Mouse (Mus musculus) neural tube, embryonic 13.5 days (tissue): ENCODE results near the gene Bcat1. TPM values are rescaled to one million over a fixed set of nuclear protein-coding genes. Genes with fewer than 3 reads are reported as not detected.

Experiments
- ATAC-seq: fragments of 200-750 bp; cut with Nextera tagmentation; 2 replicates; pipeline ENCODE4 v1.8.0; 2017; ENCODE audit warnings: low read depth, mild to moderate bottlenecking, moderate TSS enrichment, moderate library complexity
- H3K27ac ChIP-seq: fragments of 300-500 bp; sonication (generic); replicated peaks from 2 replicates; pipeline ENCODE4 v1.5.1; 2015; ENCODE audit warnings: moderate library complexity, mild to moderate bottlenecking, inconsistent platforms
- H3K27me3 ChIP-seq: fragments of 300-500 bp; sonication (generic); 2 replicates; pipeline ENCODE4 v1.6.1; 2015; ENCODE audit warnings: mild to moderate bottlenecking, inconsistent platforms
- H3K36me3 ChIP-seq: fragments of 300-500 bp; sonication (generic); 2 replicates; pipeline ENCODE4 v1.6.1; 2015; ENCODE audit warnings: mild to moderate bottlenecking, inconsistent platforms
- H3K4me1 ChIP-seq: fragments of 300-500 bp; sonication (generic); replicated peaks from 2 replicates; pipeline ENCODE4 v1.6.1; 2015; ENCODE audit warnings: inconsistent platforms
- H3K4me2 ChIP-seq: fragments of 300-500 bp; sonication (generic); 2 replicates; pipeline ENCODE4 v1.6.1; 2015; ENCODE audit warnings: inconsistent platforms, mild to moderate bottlenecking, moderate library complexity
- H3K4me3 ChIP-seq: fragments of 300-500 bp; sonication (generic); 2 replicates; pipeline ENCODE4 v1.5.1; 2015; ENCODE audit warnings: mild to moderate bottlenecking, inconsistent platforms
- H3K9ac ChIP-seq: fragments of 300-500 bp; sonication (generic); 2 replicates; pipeline ENCODE4 v1.6.1; 2015; ENCODE audit warnings: moderate library complexity, mild to moderate bottlenecking, inconsistent platforms
- H3K9me3 ChIP-seq: fragments of 300-500 bp; sonication (generic); 2 replicates; pipeline ENCODE4 v1.6.1; 2016; ENCODE audit warnings: inconsistent platforms
- WGBS: fragments of 180-500 bp; shearing (Covaris S2); methylation state at CpG from one replicate; pipeline ENCODE4 v1.1.7; 2015; 5-methylcytosine and 5-hydroxymethylcytosine counted together
- polyA plus RNA-seq: library from polyadenylated mRNA; unstranded; fragments of >200 nt; fragmentation: Nextera tagmentation; extraction: Ambion mirVana; gene quantifications from 2 replicates; pipeline ENCODE4 v1.2.1, GENCODE M21; 2015

Gene Bcat1
- polyA plus RNA-seq, 1 experiment from 2014 or later, result 88.7 TPM

DNA sequence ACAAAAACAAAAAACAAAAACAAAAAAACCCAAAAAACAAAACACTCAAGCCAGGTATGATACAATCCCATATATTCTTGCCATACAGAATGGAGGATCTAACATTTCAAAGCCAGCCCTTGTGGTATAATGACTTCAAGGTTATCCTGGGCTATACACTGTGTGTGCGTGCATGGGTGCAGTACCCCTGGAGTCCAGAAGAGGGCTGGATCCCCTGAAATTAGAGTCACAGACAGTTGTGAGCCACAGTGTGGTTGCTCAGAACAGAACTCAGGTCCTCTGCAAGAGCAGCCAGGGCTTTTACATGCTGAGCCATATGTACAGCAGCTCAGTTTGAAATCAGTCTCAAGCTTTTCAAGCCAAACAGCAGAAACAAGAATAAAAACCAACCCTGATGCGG, 61.0 kb downstream of the Bcat1 start:
- Histone ChIP-seq H3K9me3 (no peaks in the 10 kb centered on the region), H3K27me3 (no peaks in the 10 kb centered on the region), H3K4me1 (peaks cover 5% of the 10 kb centered on the region; the same call in 1 of the 2 replicates), H3K36me3 (peaks cover 84% of the 10 kb centered on the region), H3K9ac (no peak overlapping the region), H3K4me3 (no peak overlapping the region), H3K27ac (no peak overlapping the region), H3K4me2 (no peak overlapping the region)
- 93% methylated on average over 2 of the region's 2 CpGs for WGBS
- no peak for ATAC-seq

DNA sequence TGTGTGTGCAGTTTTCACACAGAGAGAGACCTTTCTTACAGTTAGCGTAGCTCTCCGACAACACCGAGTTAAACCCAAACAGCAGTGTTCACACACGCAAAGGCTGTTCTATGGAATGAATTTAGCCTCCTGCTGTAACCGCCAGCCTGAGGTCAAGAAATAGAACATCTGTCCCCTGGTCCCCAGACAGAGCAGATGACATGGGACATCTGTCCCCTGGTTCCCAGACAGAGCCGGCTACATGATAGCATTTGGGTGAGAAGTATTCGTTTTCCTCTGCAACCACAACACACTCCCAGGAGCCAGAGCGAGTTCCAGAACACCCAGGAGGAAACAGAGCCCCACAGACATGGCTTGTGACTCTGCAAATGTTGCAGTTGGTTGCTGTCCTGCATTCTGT, 63.3 kb downstream of the Bcat1 start:
- no peak for ATAC-seq
- no peaks in the 10 kb centered on the region for H3K27me3 ChIP-seq
- peaks cover 83% of the 10 kb centered on the region for H3K36me3 ChIP-seq
- H3K4me3 ChIP-seq, result no peak overlapping the region
- whole genome bisulfite sequencing, result 68% methylated on average over 8 of the region's 8 CpGs
- no peak overlapping the region for H3K27ac ChIP-seq
- H3K4me1 ChIP-seq, result peaks cover 5% of the 10 kb centered on the region; the same call in 1 of the 2 replicates
- no peaks in the 10 kb centered on the region for H3K9me3 ChIP-seq
- no peak overlapping the region for H3K4me2 ChIP-seq
- H3K9ac ChIP-seq, result no peak overlapping the region

DNA sequence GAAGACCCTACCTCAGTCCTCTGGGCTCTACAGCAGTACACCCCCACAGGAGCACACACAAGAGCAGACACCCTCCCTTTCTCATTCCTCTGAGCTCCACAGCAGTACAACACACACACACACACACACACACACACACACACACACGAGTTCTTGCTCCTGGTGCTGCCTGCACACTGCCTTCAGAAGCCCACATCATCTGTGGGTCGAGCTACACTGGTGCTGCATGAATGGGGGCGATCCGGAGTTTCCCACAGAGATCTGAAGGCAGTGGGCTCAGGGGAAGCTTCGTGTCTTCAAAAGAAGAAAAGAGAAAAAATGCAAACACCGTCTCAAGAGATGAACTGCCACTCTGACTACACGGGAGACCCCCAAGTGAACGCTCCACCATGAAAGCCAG, 64.8 kb downstream of the Bcat1 start:
- Histone ChIP-seq H3K9me3 (no peaks in the 10 kb centered on the region), H3K36me3 (peaks cover 83% of the 10 kb centered on the region), H3K27ac (no peak overlapping the region), H3K4me3 (no peak overlapping the region), H3K4me2 (no peak overlapping the region), H3K9ac (no peak overlapping the region), H3K4me1 (peaks cover 5% of the 10 kb centered on the region; the same call in 1 of the 2 replicates), H3K27me3 (no peaks in the 10 kb centered on the region)
- 80% methylated on average over 8 of the region's 8 CpGs for WGBS
- no peak for ATAC-seq

DNA sequence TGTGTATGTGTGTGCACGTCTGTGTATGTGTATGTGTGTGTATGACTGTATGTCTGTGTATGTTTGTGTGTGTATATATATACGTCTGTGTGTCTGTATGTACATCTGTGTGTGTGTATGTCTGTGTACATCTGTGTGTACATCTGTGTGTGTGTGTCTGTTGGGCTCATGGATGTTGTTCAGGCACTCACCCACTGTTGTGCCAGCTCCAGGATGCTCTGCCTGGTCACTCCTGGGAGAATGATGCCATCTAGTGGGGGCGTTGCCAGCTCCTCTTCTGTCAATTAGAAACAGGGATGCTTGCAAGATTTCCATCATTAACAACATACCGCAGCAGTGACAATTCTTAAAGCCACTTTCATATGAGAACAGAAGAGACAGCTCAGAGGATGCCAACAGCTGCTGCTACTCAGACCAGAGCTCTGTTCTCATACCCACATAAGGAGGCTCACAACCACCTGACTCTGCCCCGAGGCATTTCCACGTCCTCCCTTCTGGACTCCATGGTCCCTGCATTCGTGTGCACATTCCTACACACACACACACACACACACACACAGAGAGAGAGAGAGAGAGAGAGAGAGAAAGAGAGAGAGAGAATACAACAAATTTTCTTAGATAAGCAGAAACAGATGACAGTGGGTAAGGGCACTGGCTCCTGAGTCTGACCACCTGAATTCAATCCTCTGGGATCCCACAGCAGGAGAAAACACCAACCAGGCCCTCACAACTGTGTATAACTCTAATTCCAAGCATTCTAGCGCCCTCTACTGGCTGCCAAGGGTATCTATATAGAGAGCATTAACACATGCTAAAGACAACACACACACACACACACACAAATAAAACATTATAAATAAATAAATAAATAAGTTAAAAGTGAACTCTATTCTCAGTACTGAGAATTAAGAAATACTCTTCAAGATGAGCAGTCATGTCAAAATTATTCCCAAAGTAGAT, 65.8 kb downstream of the Bcat1 start:
- H3K9ac ChIP-seq, result no peak overlapping the region
- H3K4me3 ChIP-seq, result no peak overlapping the region
- WGBS, result 78% methylated on average over 8 of the region's 8 CpGs
- H3K27ac ChIP-seq, result no peak overlapping the region
- ATAC-seq, result no peak
- H3K9me3 ChIP-seq, result no peaks in the 10 kb centered on the region
- H3K36me3 ChIP-seq, result peaks cover 73% of the 10 kb centered on the region
- no peak overlapping the region for H3K4me2 ChIP-seq
- no peaks in the 10 kb centered on the region for H3K27me3 ChIP-seq
- H3K4me1 ChIP-seq, result peaks cover 5% of the 10 kb centered on the region; the same call in 1 of the 2 replicates

DNA sequence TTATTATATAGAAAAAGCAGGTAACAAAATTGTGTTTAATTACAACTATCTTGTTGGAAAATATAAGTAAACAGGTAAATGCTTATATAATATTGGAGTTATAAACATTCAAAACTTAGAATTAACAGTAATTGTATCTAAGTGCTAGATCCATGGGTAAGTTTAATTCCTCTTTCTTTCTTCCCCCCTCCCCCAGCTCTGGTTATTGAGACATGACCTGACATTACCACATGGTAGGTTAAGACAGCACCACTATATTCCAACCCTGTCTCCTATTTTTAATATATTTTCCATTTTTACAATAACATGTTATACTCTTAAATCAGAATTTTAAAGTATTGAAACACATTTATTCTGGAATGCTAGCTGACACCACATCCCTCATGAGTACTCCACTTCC, 72.5 kb downstream of the Bcat1 start:
- no peak overlapping the region for H3K4me3 ChIP-seq
- H3K9me3 ChIP-seq, result no peaks in the 10 kb centered on the region
- peaks cover 62% of the 10 kb centered on the region for H3K36me3 ChIP-seq
- H3K4me2 ChIP-seq, result no peak overlapping the region
- H3K9ac ChIP-seq, result no peak overlapping the region
- no peaks in the 10 kb centered on the region for H3K27me3 ChIP-seq
- H3K27ac ChIP-seq, result no peak overlapping the region
- ATAC-seq, result no peak
- H3K4me1 ChIP-seq, result no peaks in the 10 kb centered on the region

DNA sequence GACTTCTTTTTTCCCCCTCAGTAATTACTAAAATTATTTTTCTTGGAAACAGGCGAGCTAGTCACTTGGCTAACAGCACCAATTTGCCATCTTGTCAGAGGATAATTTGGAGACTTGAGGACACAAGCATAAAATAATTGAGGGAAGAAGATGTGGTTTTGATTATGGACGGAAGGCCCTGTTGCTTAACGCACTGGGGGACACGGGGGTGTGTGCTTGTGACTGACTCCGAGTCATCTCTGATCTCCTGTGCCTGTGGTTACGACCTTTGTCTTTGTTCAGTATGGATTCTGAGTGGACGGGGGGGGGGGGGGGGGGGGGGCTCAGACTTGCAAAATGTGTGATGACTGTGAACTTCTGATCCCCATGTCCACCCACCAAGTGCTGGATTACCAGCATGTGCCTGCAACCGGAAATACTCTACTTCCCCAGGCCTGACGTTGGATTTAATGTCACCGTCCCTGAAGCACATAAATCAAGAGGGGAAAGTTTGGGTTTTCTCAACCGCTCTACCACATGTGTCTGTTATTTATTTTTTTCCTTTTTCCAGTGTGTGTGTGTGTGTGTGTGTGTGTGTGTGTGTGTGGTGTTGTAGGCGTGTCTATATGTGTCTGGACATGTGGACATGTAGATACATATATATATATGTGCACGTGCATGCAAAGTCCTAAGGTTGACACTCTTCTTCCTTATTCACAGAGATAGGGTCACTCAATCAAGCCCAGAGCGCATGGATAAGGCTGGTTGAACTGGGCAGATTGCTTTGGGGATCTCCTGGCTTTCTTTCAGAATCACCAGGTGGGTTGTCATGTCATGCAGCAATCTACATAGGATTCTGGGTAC, 73.7 kb downstream of the Bcat1 start:
- 79% methylated on average over 13 of the region's 14 CpGs for WGBS
- no peak for ATAC-seq

DNA sequence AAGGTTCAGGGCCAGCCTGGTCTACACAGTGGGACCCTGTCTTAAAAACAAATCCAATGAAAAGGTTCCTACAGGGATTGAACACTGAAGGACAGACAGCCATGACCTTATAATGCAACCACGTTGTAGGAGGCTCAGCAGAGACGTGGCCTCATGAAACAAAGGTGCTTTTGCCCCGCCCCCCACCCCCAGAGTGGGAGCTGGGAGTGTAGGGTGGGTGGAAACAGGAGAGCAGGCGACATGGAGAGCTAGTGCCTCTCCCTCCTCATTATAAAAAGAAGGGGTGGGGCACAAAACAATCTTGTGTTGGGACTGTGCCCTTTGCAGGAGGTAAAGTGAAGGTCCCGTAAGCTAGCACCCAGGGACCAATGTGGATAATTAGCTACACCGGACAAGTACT, 74.5 kb downstream of the Bcat1 start:
- Histone ChIP-seq H3K9me3 (no peaks in the 10 kb centered on the region), H3K27ac (no peak overlapping the region), H3K4me2 (no peak overlapping the region), H3K4me1 (no peaks in the 10 kb centered on the region), H3K4me3 (no peak overlapping the region), H3K36me3 (peaks cover 50% of the 10 kb centered on the region), H3K9ac (no peak overlapping the region), H3K27me3 (no peaks in the 10 kb centered on the region)
- ATAC-seq, result no peak
- WGBS, result 77% methylated on average over 6 of the region's 6 CpGs

More for the DNA sequence above, 73.7 kb downstream of the Bcat1 start:
- Histone ChIP-seq H3K4me3 (no peak overlapping the region), H3K27me3 (no peaks in the 10 kb centered on the region), H3K4me2 (no peak overlapping the region), H3K9ac (no peak overlapping the region), H3K36me3 (peaks cover 58% of the 10 kb centered on the region), H3K27ac (no peak overlapping the region), H3K4me1 (no peaks in the 10 kb centered on the region), H3K9me3 (no peaks in the 10 kb centered on the region)

DNA sequence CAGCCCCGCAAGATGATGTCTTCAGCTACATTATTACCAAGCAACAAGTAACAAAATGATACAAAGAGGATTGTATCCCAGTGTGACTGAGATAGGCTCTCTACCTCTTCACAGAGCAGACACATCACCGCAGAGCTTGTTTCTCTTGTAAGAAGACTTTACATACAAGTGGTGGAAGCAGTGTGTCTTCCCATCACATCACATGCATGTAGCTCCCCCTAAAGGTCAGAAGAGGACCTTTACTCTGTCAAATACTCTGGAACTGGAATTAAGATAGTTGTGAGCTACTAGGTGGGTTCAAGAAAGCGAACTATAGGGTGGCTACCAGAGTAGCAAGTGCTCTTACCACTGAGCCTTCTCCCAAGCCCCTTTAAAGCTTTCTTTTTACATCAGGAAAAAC, 78.8 kb downstream of the Bcat1 start:
- H3K9me3 ChIP-seq, result no peaks in the 10 kb centered on the region
- H3K36me3 ChIP-seq, result peaks cover 47% of the 10 kb centered on the region
- 92% methylated on average over 3 of the region's 3 CpGs for WGBS
- no peaks in the 10 kb centered on the region for H3K4me1 ChIP-seq
- no peak overlapping the region for H3K4me3 ChIP-seq
- no peak overlapping the region for H3K9ac ChIP-seq
- H3K4me2 ChIP-seq, result no peak overlapping the region
- no peaks in the 10 kb centered on the region for H3K27me3 ChIP-seq
- no peak for ATAC-seq
- H3K27ac ChIP-seq, result no peak overlapping the region

DNA sequence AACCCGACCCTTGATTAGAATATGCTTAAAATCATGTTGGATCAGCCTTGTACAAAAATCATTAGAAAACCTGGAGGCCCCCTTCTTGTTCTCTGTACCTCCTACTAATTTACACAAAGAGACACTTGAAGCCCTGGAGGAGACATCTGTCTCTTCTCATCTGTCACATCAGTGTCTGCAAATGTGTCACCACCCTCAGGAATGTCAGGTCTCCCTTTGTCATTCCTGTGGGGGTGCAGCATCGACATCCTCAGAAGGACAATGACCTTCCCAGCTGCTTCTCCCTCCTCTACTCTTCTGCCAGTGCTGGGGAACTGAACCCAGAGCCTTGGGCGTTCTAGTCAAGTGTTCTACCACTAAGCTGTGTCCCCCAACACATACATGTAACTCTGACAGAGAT, 83.9 kb downstream of the Bcat1 start:
- Histone ChIP-seq H3K9ac (no peak overlapping the region), H3K9me3 (no peaks in the 10 kb centered on the region), H3K27me3 (no peaks in the 10 kb centered on the region), H3K27ac (no peak overlapping the region), H3K36me3 (peaks cover 12% of the 10 kb centered on the region; the same call in 1 of the 2 replicates), H3K4me2 (no peak overlapping the region), H3K4me1 (no peaks in the 10 kb centered on the region), H3K4me3 (no peak overlapping the region)
- ATAC-seq, result no peak
- WGBS, result 53% methylated on average over 3 of the region's 3 CpGs

DNA sequence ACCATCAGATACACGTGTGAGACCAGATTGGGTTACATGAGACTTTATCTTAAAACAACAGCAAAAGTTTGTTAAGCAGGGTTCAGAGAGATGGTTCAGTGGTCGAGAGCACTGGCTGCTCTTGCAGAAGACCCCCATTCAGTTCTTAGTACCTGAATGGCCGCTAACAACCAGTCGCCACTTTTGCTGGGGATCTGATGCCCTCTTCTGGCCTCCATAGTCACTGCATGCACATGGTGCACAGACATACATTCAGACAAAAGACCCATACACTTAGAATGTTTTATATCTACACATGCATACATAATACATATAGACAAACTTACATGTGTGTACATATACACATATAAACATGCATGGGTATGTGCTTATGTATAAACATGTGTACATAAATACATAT, 86.8 kb downstream of the Bcat1 start:
- no peaks in the 10 kb centered on the region for H3K9me3 ChIP-seq
- H3K9ac ChIP-seq, result no peak overlapping the region
- 92% methylated on average over 4 of the region's 4 CpGs for whole genome bisulfite sequencing
- no peak overlapping the region for H3K27ac ChIP-seq
- no peaks in the 10 kb centered on the region for H3K4me1 ChIP-seq
- H3K27me3 ChIP-seq, result no peaks in the 10 kb centered on the region
- H3K4me2 ChIP-seq, result no peak overlapping the region
- no peak overlapping the region for H3K4me3 ChIP-seq
- H3K36me3 ChIP-seq, result peaks cover 6% of the 10 kb centered on the region; the same call in 1 of the 2 replicates
- ATAC-seq, result no peak

DNA sequence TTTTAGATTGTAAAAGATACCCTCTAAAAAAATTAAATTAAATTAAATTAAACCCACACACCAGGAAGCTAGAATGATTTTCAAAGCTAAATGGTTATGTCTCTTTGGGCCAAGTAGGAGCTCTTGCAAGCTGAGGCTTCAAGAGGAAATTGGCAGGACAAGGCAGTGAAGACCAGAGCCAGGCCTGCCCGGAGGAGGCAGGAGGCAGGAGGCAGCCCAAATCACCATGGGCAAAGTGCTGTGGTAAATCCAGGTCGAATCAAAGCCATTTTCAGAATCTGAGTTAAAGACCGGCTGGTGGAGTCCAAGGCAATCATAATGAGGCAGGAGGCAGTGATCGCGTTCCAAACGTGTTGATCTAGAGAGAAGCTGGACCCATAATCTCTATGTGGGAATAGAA, 88.3 kb downstream of the Bcat1 start:
- no peak for ATAC-seq
- Histone ChIP-seq H3K4me3 (no peak overlapping the region), H3K9me3 (no peaks in the 10 kb centered on the region), H3K27me3 (no peaks in the 10 kb centered on the region), H3K9ac (no peak overlapping the region), H3K4me1 (no peaks in the 10 kb centered on the region), H3K27ac (no peak overlapping the region), H3K4me2 (no peak overlapping the region), H3K36me3 (no peaks in the 10 kb centered on the region)
- 89% methylated on average over 6 of the region's 6 CpGs for WGBS

DNA sequence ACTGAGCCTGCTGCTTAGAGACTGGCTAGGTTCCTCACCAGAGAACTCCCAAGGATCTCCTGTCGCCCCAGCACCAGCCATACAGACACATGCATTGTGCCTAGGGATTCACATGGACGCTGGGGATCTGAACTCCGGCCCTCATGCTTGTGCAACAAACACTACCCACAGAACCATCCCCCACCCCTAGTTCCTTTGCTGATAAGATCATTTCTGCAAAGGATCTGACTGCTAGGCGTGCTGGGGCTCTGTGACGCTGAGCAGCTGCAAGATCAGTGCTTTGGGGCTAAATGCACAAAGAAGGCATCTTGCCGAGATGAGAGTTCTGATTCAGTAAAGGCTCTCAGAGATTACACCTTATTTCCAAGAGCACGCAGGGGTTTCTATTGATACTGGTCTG, 88.8 kb downstream of the Bcat1 start:
- no peak overlapping the region for H3K9ac ChIP-seq
- no peaks in the 10 kb centered on the region for H3K9me3 ChIP-seq
- ATAC-seq, result no peak
- WGBS, result 85% methylated on average over 7 of the region's 7 CpGs
- no peak overlapping the region for H3K27ac ChIP-seq
- no peaks in the 10 kb centered on the region for H3K4me1 ChIP-seq
- H3K4me3 ChIP-seq, result no peak overlapping the region
- no peaks in the 10 kb centered on the region for H3K36me3 ChIP-seq
- H3K27me3 ChIP-seq, result no peaks in the 10 kb centered on the region
- no peak overlapping the region for H3K4me2 ChIP-seq
